Mouse (Mus musculus) E14TG2a.4 (cell line): ENCODE results near the gene Dsel.

Experiments
- H3K27me3 ChIP-seq: 2 replicates; pipeline ENCODE4 v1.6.1; 2014; ENCODE audit warnings: low read length, control low read depth; ENCODE audit not compliant: insufficient read depth
- H3K36me3 ChIP-seq: 2 replicates; pipeline ENCODE4 v1.6.1; 2014; ENCODE audit warnings: low read length, control low read depth; ENCODE audit not compliant: insufficient read depth
- H3K4me1 ChIP-seq: replicated peaks from 2 replicates; pipeline ENCODE4 v1.6.1; 2014; ENCODE audit warnings: low read depth, low read length, control low read depth
- H3K4me3 ChIP-seq: replicated peaks from 2 replicates; pipeline ENCODE4 v1.5.1; 2014; ENCODE audit warnings: mild to moderate bottlenecking, low read length
- H3K9me3 ChIP-seq: 2 replicates; pipeline ENCODE4 v1.6.1; 2014; ENCODE audit warnings: low read length, control low read depth
- CTCF ChIP-seq: conservative IDR thresholded peaks from 2 replicates; pipeline ENCODE4 v1.5.1; 2014; ENCODE audit warnings: low read length
- NANOG ChIP-seq: IDR thresholded peaks from 2 replicates; pipeline ENCODE4 v1.6.1; 2014; ENCODE audit warnings: borderline replicate concordance, low read length, mixed read lengths
- POU5F1 ChIP-seq: IDR thresholded peaks from 2 replicates; pipeline ENCODE4 v1.6.1; 2014; ENCODE audit warnings: low read length, borderline replicate concordance

The Dsel gene

DNA sequence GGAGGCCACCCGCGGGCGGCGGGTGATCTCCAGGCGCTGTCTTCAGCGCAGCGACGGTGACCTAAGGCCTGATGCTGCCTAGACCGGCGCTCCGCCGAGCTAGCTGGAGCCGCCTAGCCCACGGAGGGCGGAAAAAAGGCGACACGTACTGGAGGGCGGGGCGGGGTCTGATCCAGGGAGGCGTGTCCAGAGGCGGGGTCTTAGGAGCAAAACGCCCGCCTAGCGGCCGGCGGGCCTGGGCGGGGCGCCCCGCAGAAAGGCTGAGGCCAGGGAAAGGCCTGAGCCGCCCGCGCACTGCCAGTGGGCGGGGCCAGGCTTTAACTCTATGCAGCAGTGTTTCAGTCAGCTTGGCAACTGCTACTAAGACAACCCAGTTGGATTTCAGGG lies at the start of gene Dsel:
TSS of gene Dsel (minus strand) at position 140 of the 387 bp plus-strand sequence.
- Histone ChIP-seq H3K9me3 (no peaks in the 10 kb centered on the region), H3K36me3 (no peaks in the 10 kb centered on the region), H3K4me1 (no peaks in the 10 kb centered on the region), H3K4me3 (peak within 1 kb of the TSS; percentile 89), H3K27me3 (no peaks in the 10 kb centered on the region)
- no peak for TF ChIP-seq POU5F1
- no peak for TF ChIP-seq NANOG
- TF ChIP-seq CTCF, result no peak

DNA sequence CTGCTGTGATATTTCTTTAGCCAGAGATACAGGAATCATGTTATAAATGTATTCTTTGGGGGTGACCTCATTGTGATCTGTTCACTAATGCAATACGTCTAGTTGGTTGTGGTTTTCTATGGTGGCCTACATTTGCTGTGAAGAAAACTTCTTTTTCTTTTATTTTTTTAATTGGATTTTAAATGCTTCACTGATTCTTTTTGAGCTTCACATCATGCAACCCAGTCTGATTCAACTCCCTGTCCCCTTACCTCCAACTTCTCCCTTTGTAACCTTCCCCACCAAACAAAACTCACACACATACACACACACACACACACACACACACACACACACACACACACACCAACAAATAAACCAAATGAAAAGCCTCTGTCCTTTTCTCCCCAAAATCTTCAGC lies 46.7 kb upstream of the Dsel start:
- no peaks in the 10 kb centered on the region for H3K9me3 ChIP-seq
- no peak for TF ChIP-seq NANOG
- no peak for TF ChIP-seq CTCF
- no peak for TF ChIP-seq POU5F1

DNA sequence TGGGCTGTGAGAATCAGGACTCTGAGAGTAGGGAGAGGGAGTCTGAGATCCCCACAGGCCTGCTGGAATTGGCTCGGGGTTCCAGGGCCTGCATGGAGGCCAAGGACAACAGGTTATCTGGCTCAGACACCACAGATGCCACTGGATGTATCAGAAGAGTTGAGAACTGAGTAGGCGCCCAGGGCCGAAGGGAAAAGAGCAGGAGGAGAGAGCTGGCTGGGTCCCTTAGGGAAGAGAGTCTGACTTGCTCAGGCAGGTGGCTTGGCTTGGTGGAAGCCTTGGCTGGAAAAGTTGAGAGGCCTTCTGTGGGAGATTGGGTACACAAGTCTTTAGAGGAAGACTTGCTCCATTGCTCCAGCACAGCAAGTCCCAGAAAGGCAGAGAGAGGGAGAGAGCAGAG lies 18.6 kb upstream of the Dsel start:
- Histone ChIP-seq H3K4me3 (no peak overlapping the region), H3K9me3 (no peaks in the 10 kb centered on the region), H3K27me3 (no peaks in the 10 kb centered on the region), H3K4me1 (no peaks in the 10 kb centered on the region), H3K36me3 (no peaks in the 10 kb centered on the region)
- TF ChIP-seq NANOG (no peak), CTCF (no peak), POU5F1 (no peak)

More for the DNA sequence above, 46.7 kb upstream of the Dsel start:
- no peaks in the 10 kb centered on the region for H3K27me3 ChIP-seq
- no peak overlapping the region for H3K4me3 ChIP-seq
- no peaks in the 10 kb centered on the region for H3K4me1 ChIP-seq
- no peaks in the 10 kb centered on the region for H3K36me3 ChIP-seq

DNA sequence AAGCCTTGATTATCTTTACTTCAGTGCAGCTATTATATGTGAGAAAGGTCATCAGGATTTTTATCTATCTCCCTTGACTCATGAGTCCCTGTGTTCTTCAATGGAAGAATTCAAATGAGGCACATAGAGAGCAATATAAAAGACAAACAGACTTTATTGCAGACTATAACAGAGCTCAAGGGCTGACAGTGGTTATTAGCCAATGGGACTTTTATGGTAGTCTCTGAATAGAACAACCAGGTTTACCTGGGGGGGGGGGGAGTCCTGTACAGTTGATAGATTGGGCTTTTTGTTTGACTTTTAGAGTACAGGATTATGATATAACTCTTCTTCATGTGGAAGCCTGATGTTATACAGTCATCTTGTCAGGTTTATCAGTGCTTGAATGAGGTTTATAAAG lies 11.1 kb upstream of the Dsel start:
- TF ChIP-seq NANOG (no peak), POU5F1 (no peak), CTCF (no peak)
- Histone ChIP-seq H3K4me3 (no peak overlapping the region), H3K27me3 (no peaks in the 10 kb centered on the region), H3K4me1 (no peaks in the 10 kb centered on the region), H3K36me3 (no peaks in the 10 kb centered on the region), H3K9me3 (no peaks in the 10 kb centered on the region)

DNA sequence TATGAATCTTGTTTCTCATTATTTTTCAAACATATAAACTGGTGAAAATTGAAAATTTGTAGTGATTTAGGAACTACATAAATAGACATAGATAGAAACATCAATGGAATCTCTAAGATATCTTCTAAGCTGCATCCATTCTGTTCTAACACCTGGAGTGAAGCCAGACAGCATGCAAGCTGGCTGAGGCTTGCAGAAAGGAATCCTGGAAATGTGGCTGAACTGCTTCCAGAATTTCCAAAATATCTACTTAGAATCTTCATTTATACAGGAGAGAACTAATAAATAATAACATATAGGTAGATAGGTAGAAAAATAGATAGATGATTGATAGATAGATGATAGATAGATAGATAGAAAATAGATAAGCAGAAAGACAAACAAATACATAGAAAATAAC lies 8.5 kb upstream of the Dsel start:
- TF ChIP-seq POU5F1 (no peak), NANOG (no peak), CTCF (no peak)
- H3K4me3 ChIP-seq, result no peak overlapping the region

DNA sequence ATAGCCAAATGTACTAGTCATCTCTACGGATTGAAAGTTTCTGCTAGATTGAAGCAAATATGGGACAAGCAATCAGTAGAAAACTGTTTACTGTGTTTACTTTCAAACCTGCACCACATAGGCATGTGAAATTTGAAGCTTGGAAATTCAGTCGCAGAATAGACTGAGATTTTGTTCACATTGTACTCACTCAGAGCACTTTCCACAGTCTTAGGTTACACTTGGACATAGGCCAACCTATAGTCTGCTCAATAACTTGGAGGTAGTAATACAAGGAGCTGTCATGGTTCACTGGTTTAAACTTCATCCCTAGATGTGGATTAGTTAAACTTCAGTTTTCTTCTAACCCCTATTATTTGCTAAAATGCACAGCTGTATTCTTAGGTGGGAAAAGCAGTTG lies 749 bp upstream of the Dsel start:
- H3K27me3 ChIP-seq, result no peaks in the 10 kb centered on the region
- TF ChIP-seq POU5F1 (no peak), NANOG (no peak), CTCF (no peak)
- H3K4me3 ChIP-seq, result no peak overlapping the region

More for the DNA sequence above, 8.5 kb upstream of the Dsel start:
- no peaks in the 10 kb centered on the region for H3K36me3 ChIP-seq
- no peaks in the 10 kb centered on the region for H3K9me3 ChIP-seq
- H3K27me3 ChIP-seq, result no peaks in the 10 kb centered on the region
- H3K4me1 ChIP-seq, result no peaks in the 10 kb centered on the region

DNA sequence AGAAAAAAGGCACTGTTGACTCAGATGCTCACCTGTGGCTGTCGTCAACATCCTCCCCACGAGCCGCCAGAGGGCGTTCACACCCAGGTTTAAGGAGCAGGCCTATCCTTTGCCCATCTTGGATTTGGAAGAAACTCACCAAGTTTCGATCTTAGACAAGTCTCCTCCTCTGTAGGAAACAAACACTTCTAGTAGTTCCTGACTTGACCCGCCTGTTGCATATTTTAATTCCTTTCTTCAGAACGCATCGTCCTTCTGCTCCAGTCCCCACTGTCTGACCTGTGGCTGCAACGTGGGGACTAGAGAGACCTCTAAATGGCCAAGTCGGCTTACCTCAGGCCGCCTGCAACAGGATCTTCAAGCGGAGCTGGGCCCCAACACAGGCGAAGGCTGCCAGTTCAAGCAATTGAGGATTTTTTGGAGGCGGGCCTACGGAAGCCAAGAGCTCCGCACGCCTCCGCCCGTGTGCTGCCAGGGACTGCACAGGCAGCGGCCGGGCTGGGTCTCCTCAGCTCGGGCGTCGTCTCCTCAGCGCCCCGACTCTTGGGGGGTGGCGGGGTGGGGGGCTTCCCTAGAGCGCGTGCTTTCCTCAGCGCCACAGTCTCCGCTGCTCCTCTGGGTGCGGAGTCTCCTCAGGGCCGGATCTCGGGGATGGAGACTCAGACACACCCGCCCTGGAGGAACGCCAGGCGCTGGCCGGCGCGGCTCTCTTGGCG lies 497 bp downstream of the Dsel start:
- TF ChIP-seq POU5F1 (no peak), CTCF (peak; percentile 52)
- peak overlapping the region; percentile 89 for H3K4me3 ChIP-seq
- H3K9me3 ChIP-seq, result no peaks in the 10 kb centered on the region
- no peaks in the 10 kb centered on the region for H3K36me3 ChIP-seq
- H3K27me3 ChIP-seq, result no peaks in the 10 kb centered on the region
- no peaks in the 10 kb centered on the region for H3K4me1 ChIP-seq

More for the DNA sequence above, 749 bp upstream of the Dsel start:
- no peaks in the 10 kb centered on the region for H3K9me3 ChIP-seq
- H3K36me3 ChIP-seq, result no peaks in the 10 kb centered on the region
- no peaks in the 10 kb centered on the region for H3K4me1 ChIP-seq

DNA sequence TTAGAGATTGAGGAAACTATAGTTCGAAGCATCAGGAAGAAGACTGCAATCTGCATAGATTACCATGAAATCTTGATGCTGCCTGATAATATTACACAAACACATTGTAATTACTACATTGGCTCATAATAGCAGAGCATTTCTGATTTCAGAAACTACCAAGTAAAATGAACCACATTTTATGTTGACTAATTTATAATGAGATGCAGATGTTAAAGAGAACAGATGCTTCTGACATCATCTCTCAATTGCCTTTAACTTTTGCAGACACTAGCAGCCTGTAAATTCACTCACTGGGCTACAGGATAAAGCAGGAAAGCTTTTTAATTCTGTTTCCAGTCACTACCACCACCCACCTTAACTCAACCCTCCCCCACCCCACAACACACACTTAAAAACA lies 6.9 kb downstream of the Dsel start:
- H3K4me3 ChIP-seq, result no peak overlapping the region
- no peaks in the 10 kb centered on the region for H3K4me1 ChIP-seq
- H3K9me3 ChIP-seq, result no peaks in the 10 kb centered on the region
- no peaks in the 10 kb centered on the region for H3K36me3 ChIP-seq
- TF ChIP-seq CTCF (no peak), NANOG (no peak), POU5F1 (no peak)
- H3K27me3 ChIP-seq, result no peaks in the 10 kb centered on the region

DNA sequence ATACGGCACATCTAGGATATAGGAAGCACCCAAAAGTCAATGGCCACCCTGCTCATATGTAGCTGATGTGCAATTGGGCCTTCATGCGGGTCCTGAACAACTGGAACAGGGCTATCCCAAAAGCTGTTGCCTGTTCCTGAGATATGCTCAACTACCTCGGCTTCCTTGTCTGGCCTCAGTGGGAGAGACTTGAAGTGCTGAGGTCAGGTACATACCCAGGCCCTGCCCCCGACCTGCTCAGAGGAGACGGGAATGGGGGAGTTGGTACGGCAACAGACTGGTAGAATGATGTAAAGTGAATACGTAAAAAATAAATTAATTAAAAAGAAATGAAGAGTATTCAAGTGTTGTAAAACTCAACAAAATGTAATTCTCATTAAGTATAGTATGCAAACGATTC lies 12.3 kb downstream of the Dsel start:
- H3K4me3 ChIP-seq, result no peak overlapping the region
- no peaks in the 10 kb centered on the region for H3K27me3 ChIP-seq
- no peaks in the 10 kb centered on the region for H3K36me3 ChIP-seq
- TF ChIP-seq CTCF (no peak), POU5F1 (no peak), NANOG (no peak)
- no peaks in the 10 kb centered on the region for H3K9me3 ChIP-seq
- no peaks in the 10 kb centered on the region for H3K4me1 ChIP-seq
